Mouse (Mus musculus): ENCODE measurements around the gene 2310011J03Rik. TPM values are rescaled to one million over a fixed set of nuclear protein-coding genes. Genes with fewer than 3 reads are reported as not detected.

2310011J03Rik gene
- polyA plus RNA-seq, 1 experiment, result 62.4 TPM

GRCm38 (mm10) chr10:80288097-80288496, 32.2 kb downstream of the 2310011J03Rik start:
- no peak overlapping the region for H3K4me3 ChIP-seq (replicated peaks; ENCODE audit: extremely low read depth, low read depth, low read length)
- no peak for TF ChIP-seq CTCF (IDR thresholded peaks at IDR 0.05; ENCODE audit: insufficient read depth, low read length)
- no peak for TF ChIP-seq POLR2A (IDR thresholded peaks at IDR 0.05; ENCODE audit: borderline replicate concordance, extremely low read depth, low read depth, low read length)
- no peak for DNase-seq
- WGBS, result 89% methylated on average over 12 of the region's 12 CpGs
- H3K4me1 ChIP-seq (ENCODE audit: control insufficient read depth, insufficient read depth, low read length), result no peaks in the 10 kb centered on the region; the same call in 1 of the 2 replicates

GRCm38 (mm10) chr10:80285222-80286070, 34.9 kb downstream of the 2310011J03Rik start:
- 0 out of 2 replicates have a peak, but pooled peaks cover 4% of the 10 kb centered on the region for H3K4me1 ChIP-seq (ENCODE audit: control insufficient read depth, insufficient read depth, low read length)
- 79% methylated on average over 13 of the region's 15 CpGs for WGBS
- H3K4me3 ChIP-seq (replicated peaks; ENCODE audit: extremely low read depth, low read depth, low read length), result no peak overlapping the region
- no peak for TF ChIP-seq CTCF (IDR thresholded peaks at IDR 0.05; ENCODE audit: insufficient read depth, low read length)
- no peak for TF ChIP-seq POLR2A (IDR thresholded peaks at IDR 0.05; ENCODE audit: borderline replicate concordance, extremely low read depth, low read depth, low read length)
- no peak for DNase-seq

- Histone ChIP-seq H3K4me1 (ENCODE audit: control insufficient read depth, insufficient read depth, low read length) (0 out of 2 replicates have a peak, but pooled peaks cover 4% of the 10 kb centered on the region), H3K4me3 (replicated peaks; ENCODE audit: extremely low read depth, low read depth, low read length) (no peak overlapping the region)
- 67% methylated on average over 20 of the region's 20 CpGs for WGBS
These were observed 37.6 kb downstream of the 2310011J03Rik start for GRCm38 (mm10) chr10:80282481-80283441.

GRCm38 (mm10) chr10:80281921-80282371, 38.4 kb downstream of the 2310011J03Rik start:
- peak; percentile 66 for DNase-seq

More at GRCm38 (mm10) chr10:80282481-80283441, 37.6 kb downstream of the 2310011J03Rik start:
- DNase-seq, result peak; percentile 58
- no peak for TF ChIP-seq CTCF (IDR thresholded peaks at IDR 0.05; ENCODE audit: insufficient read depth, low read length)
- no peak for TF ChIP-seq POLR2A (IDR thresholded peaks at IDR 0.05; ENCODE audit: borderline replicate concordance, extremely low read depth, low read depth, low read length)

GRCm38 (mm10) chr10:80281304-80281703, 39.0 kb downstream of the 2310011J03Rik start:
- Histone ChIP-seq H3K4me1 (ENCODE audit: control insufficient read depth, insufficient read depth, low read length) (0 out of 2 replicates have a peak, but pooled peaks cover 4% of the 10 kb centered on the region), H3K4me3 (replicated peaks; ENCODE audit: extremely low read depth, low read depth, low read length) (no peak overlapping the region)
- TF ChIP-seq CTCF (IDR thresholded peaks at IDR 0.05; ENCODE audit: insufficient read depth, low read length) (no peak), POLR2A (IDR thresholded peaks at IDR 0.05; ENCODE audit: borderline replicate concordance, extremely low read depth, low read depth, low read length) (no peak)
- DNase-seq, result peak; percentile 43
- 64% methylated on average over 7 of the region's 7 CpGs for WGBS

More at GRCm38 (mm10) chr10:80281921-80282371, 38.4 kb downstream of the 2310011J03Rik start:
- TF ChIP-seq POLR2A (IDR thresholded peaks at IDR 0.05; ENCODE audit: borderline replicate concordance, extremely low read depth, low read depth, low read length) (0 out of 2 replicates have a peak, but pooled peaks have one; percentile 23), CTCF (IDR thresholded peaks at IDR 0.05; ENCODE audit: insufficient read depth, low read length) (no peak)
- no peak overlapping the region for H3K4me3 ChIP-seq (replicated peaks; ENCODE audit: extremely low read depth, low read depth, low read length)
- WGBS, result 59% methylated on average over 8 of the region's 8 CpGs
- H3K4me1 ChIP-seq (ENCODE audit: control insufficient read depth, insufficient read depth, low read length), result 0 out of 2 replicates have a peak, but pooled peaks cover 4% of the 10 kb centered on the region

- TF ChIP-seq CTCF (IDR thresholded peaks at IDR 0.05; ENCODE audit: insufficient read depth, low read length), result no peak
- TF ChIP-seq POLR2A (IDR thresholded peaks at IDR 0.05; ENCODE audit: borderline replicate concordance, extremely low read depth, low read depth, low read length), result no peak
- H3K4me1 ChIP-seq (ENCODE audit: control insufficient read depth, insufficient read depth, low read length), result 0 out of 2 replicates have a peak, but pooled peaks cover 4% of the 10 kb centered on the region
- no peak overlapping the region for H3K4me3 ChIP-seq (replicated peaks; ENCODE audit: extremely low read depth, low read depth, low read length)
- WGBS, result 84% methylated on average over 12 of the region's 12 CpGs
- DNase-seq, result no peak
These were observed 41.1 kb downstream of the 2310011J03Rik start for GRCm38 (mm10) chr10:80279273-80279672.

GRCm38 (mm10) chr10:80278390-80278789, 41.9 kb downstream of the 2310011J03Rik start:
- Histone ChIP-seq H3K4me3 (replicated peaks; ENCODE audit: extremely low read depth, low read depth, low read length) (no peak overlapping the region), H3K4me1 (ENCODE audit: control insufficient read depth, insufficient read depth, low read length) (0 out of 2 replicates have a peak, but pooled peaks cover 4% of the 10 kb centered on the region)
- no peak for DNase-seq
- no peak for TF ChIP-seq CTCF (IDR thresholded peaks at IDR 0.05; ENCODE audit: insufficient read depth, low read length)
- 89% methylated on average over 9 of the region's 9 CpGs for WGBS

- TF ChIP-seq CTCF (IDR thresholded peaks at IDR 0.05; ENCODE audit: insufficient read depth, low read length) (no peak), POLR2A (IDR thresholded peaks at IDR 0.05; ENCODE audit: borderline replicate concordance, extremely low read depth, low read depth, low read length) (no peak)
- WGBS, result 66% methylated on average over 5 of the region's 5 CpGs
- Histone ChIP-seq H3K4me3 (replicated peaks; ENCODE audit: extremely low read depth, low read depth, low read length) (no peak overlapping the region), H3K4me1 (ENCODE audit: control insufficient read depth, insufficient read depth, low read length) (peaks cover 2% of the 10 kb centered on the region; the same call in 1 of the 2 replicates)
- DNase-seq, result no peak
These were observed 44.1 kb downstream of the 2310011J03Rik start for GRCm38 (mm10) chr10:80276238-80276637.

GRCm38 (mm10) chr10:80273847-80274246, 46.5 kb downstream of the 2310011J03Rik start:
- WGBS, result 70% methylated on average over 3 of the region's 3 CpGs
- Histone ChIP-seq H3K4me3 (replicated peaks; ENCODE audit: extremely low read depth, low read depth, low read length) (no peak overlapping the region), H3K4me1 (ENCODE audit: control insufficient read depth, insufficient read depth, low read length) (peaks cover 14% of the 10 kb centered on the region; the same call in 1 of the 2 replicates)
- TF ChIP-seq POLR2A (IDR thresholded peaks at IDR 0.05; ENCODE audit: borderline replicate concordance, extremely low read depth, low read depth, low read length), result no peak
- no peak for TF ChIP-seq CTCF (IDR thresholded peaks at IDR 0.05; ENCODE audit: insufficient read depth, low read length)
- no peak for DNase-seq

Measured in lung, adult 2 months (tissue).